Mouse (Mus musculus) kidney, adult 2 months (tissue): ENCODE results near the gene Slc9a6. TPM values are rescaled to one million over a fixed set of nuclear protein-coding genes. Genes with fewer than 3 reads are reported as not detected.
A peak's percentile ranks its signal among the peaks of the same experiment; 100 is the strongest.

Experiments used
- DNase-seq: peaks from one replicate; pipeline ENCODE4 v3.0.0; 2021
- H3K27ac ChIP-seq: fragments of 200-500 bp; 2 replicates; pipeline ENCODE4 v1.5.1; 2012; ENCODE audit warnings: low read depth, low read length, control low read depth, inconsistent platforms; ENCODE audit not compliant: insufficient read depth
- H3K27me3 ChIP-seq: fragments of 200-500 bp; replicated peaks from 2 replicates; pipeline ENCODE4 v1.6.1; 2012; ENCODE audit warnings: mild to moderate bottlenecking, moderate library complexity, low read length, inconsistent platforms; ENCODE audit not compliant: control insufficient read depth, insufficient read depth
- H3K36me3 ChIP-seq: fragments of 200-500 bp; 2 replicates; pipeline ENCODE4 v1.6.1; 2012; ENCODE audit warnings: mild to moderate bottlenecking, moderate library complexity, low read length, inconsistent platforms; ENCODE audit not compliant: control insufficient read depth, insufficient read depth
- H3K4me1 ChIP-seq: fragments of 200-500 bp; 2 replicates; pipeline ENCODE4 v1.6.1; 2011; ENCODE audit warnings: low read length; ENCODE audit not compliant: control insufficient read depth, insufficient read depth
- H3K4me3 ChIP-seq: fragments of 200-500 bp; 2 replicates; pipeline ENCODE4 v1.5.1; 2011; ENCODE audit warnings: mild to moderate bottlenecking, low read depth, low read length, control low read depth; ENCODE audit not compliant: insufficient read depth
- CTCF ChIP-seq: fragments of 200-500 bp; conservative IDR thresholded peaks from 2 replicates; pipeline ENCODE4 v1.5.1; 2011; ENCODE audit warnings: low read depth, mild to moderate bottlenecking, control low read depth, low read length, moderate library complexity, mixed read lengths; ENCODE audit not compliant: insufficient read depth, insufficient read length
- POLR2A ChIP-seq: fragments of 200-500 bp; IDR thresholded peaks from one replicate; pipeline ENCODE4 v1.6.1; 2011; ENCODE audit warnings: low read depth, low read length, control low read depth
- WGBS: fragments of 180-500 bp; shearing (Covaris S2); methylation state at CpG from one replicate; pipeline ENCODE4 v1.1.7; 2018; 5-methylcytosine and 5-hydroxymethylcytosine counted together
- polyA plus RNA-seq: library from polyadenylated mRNA; depleted of rRNA; stranded (reverse); fragments of >200 nt; gene quantifications from 2 replicates; pipeline ENCODE4 v1.2.3, GENCODE M21; 2012

Slc9a6 gene
- polyA plus RNA-seq, 1 experiment, result 22.8 TPM

DNA sequence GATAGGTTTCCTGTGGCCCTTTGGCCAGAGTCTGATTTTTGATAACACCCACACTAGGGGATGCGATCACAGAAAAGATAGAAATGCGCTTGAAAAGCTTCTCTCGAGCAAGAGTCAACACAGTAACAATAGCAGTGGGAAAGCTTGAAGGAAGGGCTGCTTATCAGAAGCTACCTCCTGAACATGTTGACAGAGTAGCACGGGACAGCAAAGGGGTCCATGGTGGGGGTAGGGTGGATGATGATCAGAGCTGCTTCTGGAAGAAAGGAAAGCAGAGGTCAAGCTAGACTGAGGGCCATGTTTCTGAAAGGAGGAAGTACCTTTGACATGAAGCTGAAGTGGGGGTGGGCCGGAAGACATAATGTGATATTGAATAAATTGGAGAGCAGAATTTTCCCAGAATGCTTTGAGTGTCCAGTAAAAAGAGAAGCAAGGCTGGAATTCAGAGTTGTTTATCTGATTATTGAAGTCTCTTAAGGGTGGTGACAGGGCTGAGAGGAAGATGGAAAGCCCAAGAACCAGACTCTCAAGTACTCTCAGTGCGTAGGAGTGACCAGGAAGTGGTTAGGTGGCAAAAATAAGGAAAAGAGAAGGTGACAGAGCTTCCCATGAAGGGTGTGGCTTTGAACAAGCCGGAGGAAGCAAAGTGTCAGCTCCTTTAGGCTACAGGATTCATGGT lies 2.4 kb upstream of the Slc9a6 start:
- no peak for DNase-seq
- TF ChIP-seq CTCF, result no peak
- TF ChIP-seq POLR2A, result no peak
- Histone ChIP-seq H3K4me1 (no peaks in the 10 kb centered on the region; the same call in 1 of the 2 replicates), H3K36me3 (no peaks in the 10 kb centered on the region), H3K27me3 (no peaks in the 10 kb centered on the region), H3K4me3 (no peak overlapping the region), H3K27ac (no peak overlapping the region)
- WGBS, result 78% methylated on average over 7 of the region's 7 CpGs

DNA sequence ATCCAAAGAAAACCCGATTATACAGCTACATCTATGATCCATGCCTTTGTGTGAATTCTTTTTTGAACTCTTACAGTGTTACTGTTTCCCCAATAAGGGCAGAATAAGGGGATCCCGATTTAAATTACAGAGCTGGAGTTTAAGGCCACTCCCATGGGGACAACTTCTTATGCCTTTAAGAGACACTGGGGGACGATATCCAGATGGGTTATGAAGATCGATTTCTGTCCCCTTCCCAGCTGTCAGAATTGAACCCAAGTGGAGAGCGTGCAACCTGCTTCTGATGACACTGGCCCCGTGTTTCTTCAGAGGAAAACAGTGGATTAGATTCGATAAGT lies 303 bp upstream of the Slc9a6 start:
- Histone ChIP-seq H3K27ac (peak overlapping the region; percentile 67; the same call in 1 of the 2 replicates), H3K36me3 (no peaks in the 10 kb centered on the region), H3K4me1 (no peaks in the 10 kb centered on the region; the same call in 1 of the 2 replicates), H3K4me3 (peak overlapping the region; percentile 100), H3K27me3 (no peaks in the 10 kb centered on the region)
- no peak for TF ChIP-seq POLR2A
- DNase-seq, result no peak
- 8% methylated on average over 7 of the region's 7 CpGs for WGBS

DNA sequence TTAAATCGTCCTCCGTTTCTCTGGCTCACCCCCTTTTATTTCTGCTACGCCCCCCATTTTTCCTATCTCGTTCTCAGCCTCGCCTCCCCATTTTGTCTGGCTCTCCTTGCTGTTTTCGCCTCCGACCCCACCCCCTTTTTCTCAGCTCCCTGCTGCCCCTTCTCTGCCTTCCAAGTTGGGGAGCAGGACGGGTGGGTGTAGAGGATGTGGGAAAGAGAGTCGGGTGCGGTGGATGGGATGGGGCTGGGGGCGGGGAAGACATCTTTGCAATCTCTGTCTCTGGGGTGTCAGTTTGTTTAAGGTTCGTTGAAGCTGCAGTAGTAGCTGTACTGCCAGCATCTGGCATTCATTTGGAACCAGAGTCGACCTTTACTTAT lies 749 bp downstream of the Slc9a6 start:
- TF ChIP-seq CTCF, result no peak
- no peak for TF ChIP-seq POLR2A
- DNase-seq, result peak; percentile 1
- WGBS, result 0% methylated on average over 13 of the region's 13 CpGs
- no peak overlapping the region for H3K27ac ChIP-seq
- peak overlapping the region; percentile 100 for H3K4me3 ChIP-seq
- no peaks in the 10 kb centered on the region; the same call in 1 of the 2 replicates for H3K4me1 ChIP-seq
- no peaks in the 10 kb centered on the region for H3K36me3 ChIP-seq
- no peaks in the 10 kb centered on the region for H3K27me3 ChIP-seq

DNA sequence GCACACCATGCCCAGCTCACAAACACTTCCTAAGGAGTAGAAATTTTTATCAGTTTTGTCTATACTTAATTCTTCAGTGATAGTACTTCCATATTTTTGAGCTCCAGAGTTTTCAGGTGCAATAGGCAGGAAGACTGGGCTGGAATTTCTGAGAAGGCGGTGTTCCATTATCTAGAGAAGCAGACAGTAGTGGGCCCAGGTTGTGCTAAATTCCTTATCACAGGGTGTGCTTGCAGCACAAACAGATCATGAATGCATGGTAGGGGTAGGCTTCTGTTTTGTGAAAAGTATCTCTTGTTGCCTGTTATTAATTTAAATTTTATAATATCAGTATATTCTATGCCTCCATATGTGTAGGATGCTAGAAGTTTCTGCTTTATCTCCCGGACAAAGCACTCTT lies 5.7 kb downstream of the Slc9a6 start:
- no peak for DNase-seq
- Histone ChIP-seq H3K4me1 (no peaks in the 10 kb centered on the region; the same call in 1 of the 2 replicates), H3K4me3 (no peak overlapping the region), H3K27ac (no peak overlapping the region), H3K27me3 (no peaks in the 10 kb centered on the region), H3K36me3 (no peaks in the 10 kb centered on the region)
- no peak for TF ChIP-seq CTCF
- TF ChIP-seq POLR2A, result no peak
- WGBS, result 93% methylated on average over 2 of the region's 2 CpGs

DNA sequence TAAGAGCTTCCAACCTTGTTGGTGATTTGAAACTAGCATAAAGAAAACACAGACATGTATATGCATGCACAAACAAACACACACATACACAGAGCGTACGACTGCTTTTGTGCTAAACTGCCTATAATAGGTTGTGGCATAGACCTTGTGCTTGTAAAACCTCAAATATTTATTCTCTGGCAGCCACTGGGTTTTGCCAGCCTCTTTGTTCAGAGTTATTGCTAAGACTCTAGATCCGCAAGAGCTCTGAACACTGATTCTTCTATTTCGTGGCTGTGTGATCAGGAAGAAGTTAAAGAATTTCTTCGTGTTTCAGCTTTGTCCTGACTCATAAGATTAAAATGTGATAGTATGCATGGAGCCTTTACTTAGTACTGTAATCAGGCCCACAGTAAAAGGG lies 26.6 kb downstream of the Slc9a6 start:
- Histone ChIP-seq H3K4me1 (no peaks in the 10 kb centered on the region), H3K4me3 (no peak overlapping the region), H3K27ac (no peak overlapping the region), H3K27me3 (no peaks in the 10 kb centered on the region), H3K36me3 (no peaks in the 10 kb centered on the region)
- DNase-seq, result no peak
- no peak for TF ChIP-seq POLR2A
- no peak for TF ChIP-seq CTCF
- WGBS, result 78% methylated on average over 5 of the region's 5 CpGs

DNA sequence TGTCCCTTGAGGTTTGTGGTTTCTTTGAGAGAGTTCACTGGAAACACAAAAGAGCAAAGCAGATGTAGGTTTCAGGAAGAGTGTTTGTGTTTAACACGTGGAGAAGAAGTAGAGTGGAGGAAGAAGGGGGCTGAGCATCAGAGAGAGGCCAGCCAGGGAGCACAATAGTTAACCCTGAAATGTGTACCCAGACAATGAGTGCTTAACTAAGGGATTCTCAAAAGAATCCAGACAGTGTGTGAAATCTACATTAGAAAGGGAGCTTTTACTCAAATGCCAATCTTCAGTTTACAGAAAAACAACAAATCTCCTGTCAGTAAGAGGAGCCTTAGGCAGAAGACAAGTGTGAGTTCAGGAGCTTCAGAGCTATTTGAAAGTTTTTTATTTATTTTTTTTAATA lies 30.5 kb downstream of the Slc9a6 start:
- 17% methylated on average over 1 of the region's 1 CpGs for WGBS
- Histone ChIP-seq H3K36me3 (no peaks in the 10 kb centered on the region), H3K27me3 (no peaks in the 10 kb centered on the region)

DNA sequence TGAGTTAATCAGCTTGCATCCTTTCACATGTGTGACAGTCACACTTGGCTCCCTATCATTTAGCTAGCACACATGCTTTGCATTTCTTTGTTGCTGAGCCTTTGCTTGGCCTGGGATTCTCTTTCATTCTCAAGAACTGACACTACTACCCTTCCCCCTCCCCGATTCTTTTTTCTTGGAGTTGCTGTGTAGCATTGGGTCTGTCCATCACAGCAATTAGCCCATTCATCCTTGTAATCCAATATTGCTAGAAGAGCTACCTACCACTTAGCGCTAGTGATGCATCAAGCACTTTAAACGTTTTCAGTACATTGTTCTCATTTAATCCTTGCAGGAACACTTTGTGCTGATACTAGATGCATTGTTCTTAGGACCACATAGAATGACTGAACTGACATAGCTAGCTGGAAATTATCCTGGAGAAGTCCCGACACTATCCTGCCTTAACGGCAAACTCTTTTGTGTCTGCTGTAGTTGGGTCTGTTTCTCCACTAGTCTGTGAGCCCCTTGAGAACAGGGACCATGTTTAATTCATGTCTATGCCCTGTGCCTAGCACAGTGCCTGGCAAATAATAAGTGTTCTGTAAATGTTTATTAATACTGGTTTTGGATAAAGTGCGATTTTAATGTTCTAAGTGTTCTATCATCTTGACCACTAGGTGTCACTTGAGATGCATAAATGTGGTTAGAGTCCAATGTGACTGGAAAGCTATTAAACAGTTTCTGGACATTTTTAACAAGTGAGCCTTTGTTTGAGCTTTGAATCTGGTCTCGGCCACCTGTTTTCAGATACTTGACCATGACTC lies 40.2 kb downstream of the Slc9a6 start:
- DNase-seq, result peak; percentile 42
- H3K4me1 ChIP-seq, result peaks cover 6% of the 10 kb centered on the region; the same call in 1 of the 2 replicates
- H3K27me3 ChIP-seq, result no peaks in the 10 kb centered on the region; the same call in 1 of the 2 replicates
- H3K36me3 ChIP-seq, result no peaks in the 10 kb centered on the region
- H3K4me3 ChIP-seq, result no peak overlapping the region
- 53% methylated on average over 7 of the region's 7 CpGs for WGBS
- peak overlapping the region; percentile 33; the same call in 1 of the 2 replicates for H3K27ac ChIP-seq
- TF ChIP-seq POLR2A, result no peak
- TF ChIP-seq CTCF, result no peak

More for the DNA sequence above, 30.5 kb downstream of the Slc9a6 start:
- Histone ChIP-seq H3K4me1 (no peaks in the 10 kb centered on the region), H3K27ac (no peak overlapping the region), H3K4me3 (no peak overlapping the region)
- TF ChIP-seq POLR2A (no peak), CTCF (no peak)
- no peak for DNase-seq
